Mouse (Mus musculus) midbrain, embryonic 11.5 days (tissue): ENCODE data around the gene G6pc3. TPM values are rescaled to one million over a fixed set of nuclear protein-coding genes. Genes with fewer than 3 reads are reported as not detected.

Experiments used
- ATAC-seq: fragments of 200-750 bp; cut with Nextera tagmentation; 2 replicates; pipeline ENCODE4 v1.8.0; 2017; ENCODE audit warnings: moderate TSS enrichment, moderate library complexity; ENCODE audit not compliant: low FRiP score
- DNase-seq: peaks from one replicate; pipeline ENCODE4 v3.0.0; 2015; ENCODE audit warnings: low spot score; ENCODE audit errors: missing footprints
- H3K27ac ChIP-seq: fragments of 300-500 bp; sonication (generic); 2 replicates; pipeline ENCODE4 v1.5.1; 2014; ENCODE audit warnings: low read depth, low read length
- H3K27me3 ChIP-seq: fragments of 300-500 bp; sonication (generic); 2 replicates; pipeline ENCODE4 v1.6.1; 2014; ENCODE audit warnings: mild to moderate bottlenecking, low read length, moderate library complexity, mixed read lengths; ENCODE audit not compliant: control insufficient read depth, insufficient read depth
- H3K36me3 ChIP-seq: fragments of 300-500 bp; sonication (generic); 2 replicates; pipeline ENCODE4 v1.6.1; 2014; ENCODE audit warnings: mild to moderate bottlenecking, low read length, moderate library complexity, mixed read lengths; ENCODE audit not compliant: control insufficient read depth, insufficient read depth
- H3K4me1 ChIP-seq: fragments of 300-500 bp; sonication (generic); 2 replicates; pipeline ENCODE4 v1.6.1; 2014; ENCODE audit warnings: low read length; ENCODE audit not compliant: control insufficient read depth, insufficient read depth
- H3K4me2 ChIP-seq: fragments of 300-500 bp; sonication (generic); 2 replicates; pipeline ENCODE4 v1.6.1; 2014; ENCODE audit warnings: mild to moderate bottlenecking, moderate library complexity
- H3K4me3 ChIP-seq: fragments of 300-500 bp; sonication (generic); 2 replicates; pipeline ENCODE4 v1.5.1; 2014; ENCODE audit warnings: low read depth, low read length
- H3K9ac ChIP-seq: fragments of 300-500 bp; sonication (generic); 2 replicates; pipeline ENCODE4 v1.6.1; 2014; ENCODE audit warnings: low read length
- H3K9me3 ChIP-seq: fragments of 300-500 bp; sonication (generic); 2 replicates; pipeline ENCODE4 v1.6.1; 2016; ENCODE audit warnings: low read length; ENCODE audit not compliant: control insufficient read depth
- WGBS: fragments of 180-500 bp; shearing (Covaris S2); extraction: QIAGEN DNeasy Blood & Tissue Kit; methylation state at CpG from one replicate; pipeline ENCODE4 v1.1.7; 2014; 5-methylcytosine and 5-hydroxymethylcytosine counted together
- polyA plus RNA-seq: library from polyadenylated mRNA; unstranded; fragments of >200 nt; fragmentation: Nextera tagmentation; extraction: Ambion mirVana; gene quantifications from 2 replicates; pipeline ENCODE4 v1.2.1, GENCODE M21; 2014

G6pc3 gene
- polyA plus RNA-seq, 1 experiment from 2014 or later: 31.5 TPM

DNA sequence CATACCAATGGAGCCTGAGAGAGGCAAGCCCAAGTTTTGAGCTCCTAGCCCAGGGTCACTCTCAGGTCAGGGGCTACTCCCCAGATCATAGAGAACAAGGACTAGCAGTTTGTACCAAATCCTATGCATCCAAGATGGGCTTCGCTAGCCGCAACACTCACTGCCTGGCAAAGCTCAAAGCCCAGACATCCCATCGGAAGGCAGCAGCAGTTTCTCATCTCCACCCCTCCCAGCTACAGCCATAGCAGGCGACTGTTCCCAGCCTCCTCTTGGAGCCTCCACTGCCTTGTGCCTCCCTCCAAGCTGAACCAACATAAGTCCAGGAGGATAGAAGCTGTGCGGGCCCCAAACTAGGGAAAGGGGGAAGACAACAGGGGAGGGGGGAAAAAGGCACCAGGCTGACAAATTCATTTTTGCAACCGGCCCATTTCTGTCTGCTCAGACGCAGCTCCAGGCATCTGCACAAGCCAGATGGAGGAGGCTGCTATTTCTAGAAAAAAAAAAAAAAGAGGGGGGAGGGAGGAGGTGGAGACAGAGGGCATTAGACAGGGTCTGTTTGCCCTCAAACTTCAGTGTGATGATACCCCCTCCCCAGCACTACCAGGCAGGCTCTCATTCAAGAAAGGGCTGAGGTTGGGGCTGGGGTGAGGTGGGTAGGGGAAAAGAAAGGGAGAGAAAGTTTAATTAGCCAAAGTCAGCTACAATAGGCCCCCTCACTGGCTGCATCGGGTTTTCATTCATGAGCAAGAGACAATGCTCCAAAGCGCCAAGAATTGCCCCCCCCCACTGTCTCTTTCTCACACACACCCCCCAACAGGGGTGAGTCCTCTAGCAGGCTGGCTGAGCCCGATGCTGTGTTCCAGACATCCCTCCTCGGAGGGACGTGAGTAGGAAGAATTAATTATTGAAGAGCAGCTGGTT is 38.1 kb downstream of the G6pc3 start:
- H3K4me1 ChIP-seq: peaks cover 40% of the 10 kb centered on the region
- DNase-seq (peak; percentile 90), ATAC-seq (peak; percentile 66)
- H3K9me3 ChIP-seq: no peaks in the 10 kb centered on the region
- peak overlapping the region; percentile 67 for H3K27ac ChIP-seq
- H3K4me3 ChIP-seq: peak overlapping the region; percentile 76
- H3K9ac ChIP-seq: peak overlapping the region; percentile 80
- WGBS: 10% methylated on average over 12 of the region's 12 CpGs
- H3K4me2 ChIP-seq: peak overlapping the region; percentile 63
- H3K27me3 ChIP-seq: no peaks in the 10 kb centered on the region
- H3K36me3 ChIP-seq: no peaks in the 10 kb centered on the region

DNA sequence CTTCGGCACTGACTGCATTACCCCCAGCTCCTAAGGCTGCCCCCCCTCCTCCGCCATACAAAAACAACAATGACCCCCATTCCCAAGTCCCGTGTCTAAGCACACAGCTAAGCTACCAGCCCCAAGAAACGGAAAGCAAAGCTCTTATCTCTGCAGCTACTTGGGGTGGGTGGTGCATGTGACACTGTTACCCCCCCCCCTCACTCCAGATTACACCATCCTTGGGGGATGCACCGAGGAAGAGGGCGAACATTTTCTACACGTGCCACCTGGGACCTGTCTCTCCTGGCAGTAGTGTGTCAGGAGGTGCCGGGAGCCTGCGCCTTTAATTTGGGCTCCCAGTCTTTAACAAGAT is 38.7 kb downstream of the G6pc3 start:
- 23% methylated on average over 9 of the region's 9 CpGs for WGBS
- DNase-seq (peak; percentile 89), ATAC-seq (peak; percentile 69; the same call in 1 of the 2 replicates)
- Histone ChIP-seq H3K27me3 (no peaks in the 10 kb centered on the region), H3K4me1 (peaks cover 40% of the 10 kb centered on the region), H3K9ac (peak overlapping the region; percentile 80), H3K27ac (peak overlapping the region; percentile 67), H3K36me3 (no peaks in the 10 kb centered on the region), H3K4me2 (peak overlapping the region; percentile 63), H3K9me3 (no peaks in the 10 kb centered on the region), H3K4me3 (peak overlapping the region; percentile 76)

DNA sequence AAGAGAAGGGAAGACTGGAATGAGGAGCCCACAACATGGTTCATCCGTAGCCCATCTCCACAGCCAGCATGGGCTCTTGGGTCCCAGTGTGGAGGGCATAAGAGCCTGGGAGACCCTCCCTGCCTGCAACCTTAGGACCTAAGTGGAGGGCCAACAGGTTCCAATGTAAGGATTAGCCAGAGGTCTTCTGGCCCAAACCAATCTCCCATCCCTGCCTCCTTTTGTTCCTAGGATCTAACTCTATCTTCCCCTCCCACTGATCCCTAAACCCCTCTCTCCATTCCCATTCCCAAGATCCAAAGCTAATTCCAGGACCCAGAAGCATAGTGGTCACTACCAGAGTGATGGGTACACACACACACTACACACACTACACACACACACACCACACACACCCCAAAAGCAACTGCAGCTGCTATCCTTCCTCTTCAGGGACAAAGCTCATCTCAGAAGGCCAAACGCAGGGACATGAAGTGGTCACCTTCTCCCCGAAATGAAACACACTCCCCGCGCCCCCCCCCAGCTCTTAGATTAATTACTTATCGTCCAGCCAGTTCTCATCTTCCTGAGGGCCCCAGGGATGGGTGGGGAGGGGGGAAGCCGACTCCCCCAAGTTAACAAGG is 39.3 kb downstream of the G6pc3 start:
- H3K9ac ChIP-seq: peak overlapping the region; percentile 80
- DNase-seq: no peak
- ATAC-seq: no peak
- WGBS: 17% methylated on average over 7 of the region's 7 CpGs
- peak overlapping the region; percentile 76 for H3K4me3 ChIP-seq
- H3K27me3 ChIP-seq: no peaks in the 10 kb centered on the region
- no peaks in the 10 kb centered on the region for H3K36me3 ChIP-seq
- H3K4me2 ChIP-seq: peak overlapping the region; percentile 63
- peaks cover 40% of the 10 kb centered on the region for H3K4me1 ChIP-seq
- no peaks in the 10 kb centered on the region for H3K9me3 ChIP-seq
- peak overlapping the region; percentile 67 for H3K27ac ChIP-seq

DNA sequence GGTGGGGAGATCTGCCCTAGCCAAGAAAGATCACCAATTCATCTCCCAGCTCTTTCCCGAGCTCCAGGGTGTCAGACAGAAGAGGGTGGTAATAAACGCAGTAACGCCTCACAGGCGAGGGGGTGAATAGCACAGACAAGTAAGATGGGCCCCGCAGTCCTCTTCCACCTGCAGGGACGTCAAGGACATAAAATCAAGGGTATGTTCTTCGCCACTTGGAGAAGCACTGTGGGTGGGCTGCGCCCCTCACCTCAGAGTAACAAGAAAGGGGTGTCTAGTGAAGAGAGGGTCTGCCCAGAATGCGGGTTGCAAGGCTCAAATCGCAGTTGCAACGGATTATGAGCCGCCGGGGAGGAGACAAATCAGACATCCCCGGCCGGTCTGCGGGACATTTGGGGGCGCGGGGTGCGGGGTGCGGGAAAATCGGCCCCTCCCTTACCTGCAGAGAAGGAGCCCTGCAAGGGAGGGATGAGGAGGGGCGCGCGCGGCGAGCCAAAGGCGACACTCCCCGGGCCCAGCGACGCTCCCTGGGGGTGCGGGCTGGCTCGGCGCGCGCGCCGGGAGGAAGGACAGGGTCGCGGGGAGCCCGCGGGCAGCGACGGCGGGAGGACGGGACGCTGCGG is 40.0 kb downstream of the G6pc3 start:
- ATAC-seq (peak; percentile 42), DNase-seq (peak; percentile 92)
- no peaks in the 10 kb centered on the region for H3K9me3 ChIP-seq
- peak overlapping the region; percentile 62 for H3K27ac ChIP-seq
- no peaks in the 10 kb centered on the region for H3K27me3 ChIP-seq
- peaks cover 39% of the 10 kb centered on the region for H3K4me1 ChIP-seq
- WGBS: under 1% methylated on average over 38 of the region's 47 CpGs
- peak overlapping the region; percentile 63 for H3K4me2 ChIP-seq
- H3K9ac ChIP-seq: peak overlapping the region; percentile 80
- no peaks in the 10 kb centered on the region for H3K36me3 ChIP-seq
- peak overlapping the region; percentile 76 for H3K4me3 ChIP-seq

DNA sequence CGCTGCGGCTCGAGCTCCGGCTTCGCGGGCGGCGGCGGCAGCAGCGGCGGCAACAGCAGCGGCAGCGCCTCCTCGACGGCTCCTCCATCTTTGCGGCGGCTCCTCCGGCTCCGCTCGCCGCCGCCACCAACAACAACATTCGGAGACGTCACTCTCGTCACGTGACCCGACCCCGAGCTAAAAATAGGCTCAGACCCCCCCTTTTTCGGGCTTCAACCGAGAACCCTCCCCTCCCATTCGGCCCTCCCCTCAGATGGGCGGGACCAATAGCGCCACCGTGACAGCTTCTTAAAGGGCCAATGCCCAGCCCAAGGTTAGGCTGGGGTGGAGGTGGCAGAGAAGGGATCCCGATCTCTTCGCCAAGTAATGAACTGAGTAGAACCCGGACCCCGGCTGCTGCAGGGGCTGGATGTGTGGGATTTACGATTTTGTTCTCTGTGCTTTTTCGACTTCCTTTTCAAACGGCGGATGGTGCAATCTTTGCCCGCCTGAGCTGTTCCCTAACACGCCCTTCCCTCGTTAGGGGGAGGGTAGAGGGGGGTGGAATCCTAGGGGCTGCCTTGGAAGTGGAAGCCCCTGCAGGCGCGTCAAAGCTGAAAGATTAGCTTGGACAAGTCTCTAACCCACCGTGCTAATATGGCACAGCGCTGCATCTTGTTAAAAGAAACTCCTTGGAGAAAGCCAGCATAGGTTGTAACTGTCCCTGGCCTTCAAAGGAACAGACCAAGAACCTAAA is 40.8 kb downstream of the G6pc3 start, which contains the start of gene Hdac5:
TSS of gene Hdac5 (minus strand) at position 161 of the 736 bp plus-strand sequence.
- peaks cover 33% of the 10 kb centered on the region for H3K4me1 ChIP-seq
- peak within 1 kb of the TSS; percentile 76 for H3K4me3 ChIP-seq
- DNase-seq: peak; percentile 100
- H3K4me2 ChIP-seq: peak within 1 kb of the TSS; percentile 63
- no peaks in the 10 kb centered on the region for H3K9me3 ChIP-seq
- H3K36me3 ChIP-seq: no peaks in the 10 kb centered on the region
- WGBS: under 1% methylated on average over 48 of the region's 49 CpGs
- H3K27ac ChIP-seq: peak within 1 kb of the TSS; percentile 62
- H3K27me3 ChIP-seq: no peaks in the 10 kb centered on the region
- H3K9ac ChIP-seq: peak within 1 kb of the TSS; percentile 80
- ATAC-seq: peak; percentile 86

DNA sequence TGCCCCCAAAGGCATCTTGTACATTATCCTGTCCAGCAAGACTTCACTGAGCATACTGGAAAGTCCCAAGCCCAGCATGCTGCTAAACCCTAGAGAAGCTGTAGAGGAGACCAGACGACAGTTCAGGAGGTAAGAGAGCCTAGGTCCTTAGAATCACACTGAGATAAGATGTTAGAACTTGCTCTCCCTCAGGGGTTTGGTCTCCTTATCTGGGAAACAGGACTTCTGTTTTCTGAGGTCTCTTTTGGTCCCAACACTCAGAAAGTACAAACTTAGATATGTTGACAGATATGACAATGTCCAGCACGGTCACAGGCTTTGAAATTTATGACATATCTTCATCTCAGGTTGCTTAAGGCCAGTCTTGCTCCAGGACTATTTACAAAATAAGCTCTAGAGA is 46.6 kb downstream of the G6pc3 start:
- H3K4me1 ChIP-seq: no peaks in the 10 kb centered on the region

DNA sequence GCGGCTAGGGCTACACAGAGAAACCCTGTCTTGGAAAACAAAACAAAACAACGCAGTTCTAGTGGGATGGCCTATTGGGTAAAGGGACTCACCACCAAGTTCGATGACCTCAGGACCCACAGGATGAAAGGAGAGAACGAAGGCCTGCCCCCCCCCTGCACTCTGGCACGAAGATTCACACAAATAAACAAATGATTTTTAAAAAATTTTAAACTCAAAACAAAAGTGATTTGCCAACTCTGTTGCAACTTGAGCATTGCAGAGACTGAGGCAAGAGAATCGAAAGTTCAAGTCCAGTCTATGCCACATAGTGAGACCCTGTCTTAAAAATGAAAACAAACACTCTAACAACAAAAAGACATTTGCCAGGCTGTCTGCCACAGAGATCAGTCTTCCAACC is 51.2 kb downstream of the G6pc3 start:
- Histone ChIP-seq H3K4me1 (peaks cover 11% of the 10 kb centered on the region), H3K9ac (no peak overlapping the region), H3K36me3 (no peaks in the 10 kb centered on the region), H3K4me3 (no peak overlapping the region), H3K4me2 (no peak overlapping the region), H3K9me3 (no peaks in the 10 kb centered on the region), H3K27ac (no peak overlapping the region), H3K27me3 (peaks cover 3% of the 10 kb centered on the region; the same call in 1 of the 2 replicates)
- DNase-seq: no peak
- ATAC-seq: no peak
- 91% methylated on average over 6 of the region's 6 CpGs for WGBS

More for the DNA sequence above, 46.6 kb downstream of the G6pc3 start:
- 82% methylated on average over 2 of the region's 2 CpGs for WGBS
- H3K27me3 ChIP-seq: no peaks in the 10 kb centered on the region
- H3K9me3 ChIP-seq: no peaks in the 10 kb centered on the region
- ATAC-seq: no peak
- no peak overlapping the region for H3K4me2 ChIP-seq
- H3K9ac ChIP-seq: no peak overlapping the region
- H3K4me3 ChIP-seq: no peak overlapping the region
- H3K36me3 ChIP-seq: no peaks in the 10 kb centered on the region
- no peak for DNase-seq
- no peak overlapping the region for H3K27ac ChIP-seq

DNA sequence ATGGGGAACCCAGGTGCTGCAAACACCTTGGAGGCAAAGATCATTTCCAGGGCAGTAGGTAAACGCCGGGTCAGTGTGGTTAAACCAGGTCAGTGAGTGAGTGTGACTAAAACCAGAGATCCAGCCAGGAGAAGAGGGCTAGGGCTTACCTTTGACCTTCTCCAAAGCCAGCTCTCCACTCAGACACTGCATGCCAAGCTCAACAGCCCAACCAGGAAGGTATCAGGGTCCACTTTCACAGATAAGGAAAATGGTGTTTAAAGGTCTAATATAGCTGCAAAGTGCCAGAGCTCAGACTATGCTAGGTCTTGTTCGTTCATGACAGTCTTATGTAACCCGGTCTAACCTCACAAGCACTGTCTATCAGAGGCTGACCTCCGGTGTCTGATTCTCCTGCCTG is 51.8 kb downstream of the G6pc3 start:
- Histone ChIP-seq H3K9ac (no peak overlapping the region), H3K4me2 (no peak overlapping the region), H3K36me3 (no peaks in the 10 kb centered on the region), H3K27me3 (peaks cover 3% of the 10 kb centered on the region; the same call in 1 of the 2 replicates), H3K9me3 (no peaks in the 10 kb centered on the region), H3K4me3 (no peak overlapping the region), H3K4me1 (peaks cover 12% of the 10 kb centered on the region), H3K27ac (no peak overlapping the region)
- DNase-seq (no peak), ATAC-seq (no peak)
- 84% methylated on average over 5 of the region's 5 CpGs for WGBS
